Mouse (Mus musculus): ENCODE measurements around the gene Prm2.

The Prm2 gene

DNA sequence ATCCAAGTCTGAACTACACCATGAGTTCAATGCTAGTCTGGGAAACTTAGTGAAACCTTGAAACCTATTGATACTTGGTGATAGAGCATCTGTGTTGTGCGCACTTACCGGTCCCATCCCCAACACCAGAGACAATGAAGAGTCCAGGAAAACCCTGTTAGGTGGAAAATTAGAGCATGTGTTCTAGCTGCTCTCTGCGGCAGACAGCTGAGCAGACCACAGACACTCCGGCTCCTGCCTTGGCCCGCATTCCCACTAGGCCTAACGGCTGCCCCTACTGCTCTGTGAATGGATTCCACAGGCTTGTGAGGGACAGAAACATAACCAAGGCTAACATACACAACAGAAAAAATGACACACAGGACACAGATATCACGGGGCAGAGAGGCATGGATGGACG lies 22.4 kb downstream of the Prm2 start:
- no peak for DNase-seq

DNA sequence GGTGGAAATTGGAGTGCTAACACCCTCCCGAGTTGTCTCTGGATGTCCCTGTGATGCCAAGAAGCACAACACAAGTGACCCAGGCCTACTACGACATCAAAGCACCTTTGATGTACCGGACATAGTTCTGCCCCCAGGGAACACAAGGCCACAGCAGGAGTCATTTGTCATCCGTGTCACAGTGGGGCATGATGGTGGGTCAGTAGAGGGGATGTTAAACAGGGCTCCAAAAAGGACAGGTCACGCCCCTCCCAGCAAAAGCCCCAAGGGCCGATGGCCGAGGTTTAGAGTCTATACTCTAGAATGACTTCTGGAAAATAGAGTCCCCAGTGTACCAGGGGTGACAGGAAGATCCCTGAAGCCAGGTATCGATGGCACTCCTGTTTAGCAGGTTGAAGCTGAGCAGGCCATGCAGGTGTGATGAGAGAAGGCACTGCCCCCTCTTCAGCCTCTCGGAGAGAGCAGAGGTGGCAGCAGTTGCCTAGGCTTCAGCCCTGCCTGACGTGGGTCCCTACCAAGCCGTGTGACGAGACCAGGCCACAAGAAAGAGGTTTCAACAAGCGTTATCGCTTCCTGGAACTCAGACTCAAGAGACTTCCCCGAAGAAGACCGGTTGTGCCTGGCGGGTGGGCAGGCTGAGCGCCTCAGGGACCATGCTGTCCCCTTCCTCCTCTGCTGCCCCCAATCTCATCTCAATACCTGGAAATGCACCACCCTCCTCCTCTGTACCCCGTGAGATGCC lies 24.0 kb downstream of the Prm2 start:
- no peak for DNase-seq

DNA sequence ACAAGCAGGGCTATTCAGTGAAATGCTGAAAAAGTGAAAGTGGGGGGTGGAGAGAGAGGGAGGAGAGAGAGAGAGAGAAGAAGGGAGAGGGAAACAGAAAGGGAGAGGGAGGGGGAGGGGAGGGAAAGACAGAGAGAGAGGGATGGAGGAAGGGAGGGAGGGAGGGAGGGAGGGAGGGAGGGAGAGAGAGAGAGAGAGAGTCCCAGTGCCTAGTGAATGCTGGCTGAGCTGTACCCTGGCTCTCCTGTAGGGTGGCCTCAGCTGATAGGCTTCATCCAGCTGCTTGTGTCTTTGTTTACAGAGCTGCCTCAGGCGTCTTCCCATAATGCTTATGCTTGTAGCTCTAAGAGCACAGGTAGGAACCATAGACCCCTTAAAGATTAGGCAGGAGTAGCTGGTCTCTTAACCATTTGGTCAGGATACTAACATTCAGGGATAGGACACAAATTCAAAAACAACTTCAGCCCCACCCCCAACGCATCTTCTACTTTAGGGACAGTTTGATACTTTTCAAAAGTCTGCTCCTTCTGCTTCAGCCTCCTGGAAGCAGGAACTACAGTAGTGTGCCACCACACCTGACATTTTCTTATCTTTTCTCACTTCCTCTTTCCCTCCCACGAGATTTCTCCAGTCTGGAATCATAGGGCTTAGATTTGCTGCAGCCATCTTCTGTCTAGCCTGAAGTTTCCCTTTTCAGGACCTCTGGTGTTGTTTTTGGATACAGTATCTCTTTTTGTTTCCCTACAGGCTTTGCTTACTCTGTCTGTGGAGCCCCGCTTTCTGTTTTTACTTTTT lies 25.2 kb downstream of the Prm2 start:
- no peak for DNase-seq

DNA sequence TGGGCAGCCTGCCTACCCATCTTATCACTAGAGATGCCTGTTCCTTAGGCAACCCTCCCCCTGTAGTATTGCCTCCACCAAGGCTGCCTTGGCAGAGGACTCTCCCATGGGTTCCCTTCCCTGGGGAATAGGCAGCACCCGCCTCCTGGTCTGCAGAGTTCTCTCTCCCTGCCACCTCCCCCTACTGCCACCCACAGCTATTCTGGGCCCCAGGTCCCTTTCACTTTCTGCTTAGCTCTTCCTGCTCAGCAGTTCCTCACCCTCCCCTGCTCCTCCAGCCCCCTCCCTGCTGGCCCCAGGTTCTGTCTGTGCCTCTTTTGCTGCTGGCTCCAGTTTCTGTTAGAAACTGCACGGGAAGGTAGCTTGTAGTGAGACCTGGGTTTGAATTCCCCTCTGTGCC lies 26.3 kb downstream of the Prm2 start:
- no peak for DNase-seq

DNA sequence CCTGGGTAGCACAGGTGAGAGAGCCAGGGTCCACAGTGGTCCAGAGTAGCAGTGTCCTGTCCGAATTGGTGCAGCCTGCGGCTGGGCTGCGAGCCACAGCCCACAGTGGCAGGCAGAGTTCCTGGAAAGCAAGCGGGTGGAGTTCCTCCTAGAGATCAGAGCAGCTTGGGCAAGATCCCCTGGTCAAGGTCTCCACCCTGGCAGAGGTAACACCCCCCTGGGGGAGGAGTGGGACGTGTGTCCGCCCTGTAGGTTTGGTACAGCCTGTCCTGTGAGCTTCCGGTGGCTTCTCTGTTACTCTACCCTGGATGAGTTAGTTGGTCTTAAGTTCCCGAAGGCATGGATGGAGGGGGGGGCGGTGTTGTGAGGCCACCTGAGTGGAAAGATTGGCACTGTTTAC lies 27.1 kb downstream of the Prm2 start:
- DNase-seq, result no peak

DNA sequence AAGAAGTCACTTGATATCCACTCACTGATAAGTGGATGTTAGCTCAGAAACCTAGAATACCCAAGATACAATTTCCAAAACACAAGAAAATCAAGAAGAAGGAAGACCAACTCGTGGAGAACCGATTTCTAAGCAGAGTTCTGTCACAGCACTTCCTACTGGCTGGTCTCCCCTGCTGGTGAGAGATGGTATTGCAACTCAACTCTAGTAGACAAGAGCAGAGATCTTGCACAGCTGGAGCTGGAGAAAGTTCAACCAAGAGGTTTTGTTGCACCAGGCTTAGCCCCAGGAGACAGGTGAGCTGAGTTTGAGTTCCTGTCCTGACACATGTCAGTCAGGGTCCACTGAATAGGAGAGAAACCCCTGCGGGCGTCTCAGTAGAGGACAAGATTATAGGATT lies 28.8 kb downstream of the Prm2 start:
- peak; percentile 87 to 92 for DNase-seq

DNA sequence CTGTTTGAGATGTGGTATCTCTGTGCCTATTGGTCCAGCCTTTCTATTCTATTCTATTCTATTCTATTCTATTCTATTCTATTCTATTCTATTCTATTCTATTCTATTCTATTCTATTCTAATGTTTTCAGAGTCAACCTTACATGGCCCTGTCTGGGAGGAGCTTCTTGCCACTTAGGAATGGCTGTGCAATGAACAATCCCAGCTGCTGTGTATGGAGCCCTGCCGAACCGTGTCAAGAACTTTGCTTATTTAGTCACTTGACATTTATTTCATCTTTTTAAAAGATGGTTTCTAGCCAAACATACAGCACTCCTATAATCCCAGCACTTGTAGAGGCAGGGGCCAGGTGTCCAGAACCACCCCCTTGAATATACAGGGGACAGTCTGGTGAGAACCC lies 31.6 kb downstream of the Prm2 start:
- no peak for DNase-seq

DNA sequence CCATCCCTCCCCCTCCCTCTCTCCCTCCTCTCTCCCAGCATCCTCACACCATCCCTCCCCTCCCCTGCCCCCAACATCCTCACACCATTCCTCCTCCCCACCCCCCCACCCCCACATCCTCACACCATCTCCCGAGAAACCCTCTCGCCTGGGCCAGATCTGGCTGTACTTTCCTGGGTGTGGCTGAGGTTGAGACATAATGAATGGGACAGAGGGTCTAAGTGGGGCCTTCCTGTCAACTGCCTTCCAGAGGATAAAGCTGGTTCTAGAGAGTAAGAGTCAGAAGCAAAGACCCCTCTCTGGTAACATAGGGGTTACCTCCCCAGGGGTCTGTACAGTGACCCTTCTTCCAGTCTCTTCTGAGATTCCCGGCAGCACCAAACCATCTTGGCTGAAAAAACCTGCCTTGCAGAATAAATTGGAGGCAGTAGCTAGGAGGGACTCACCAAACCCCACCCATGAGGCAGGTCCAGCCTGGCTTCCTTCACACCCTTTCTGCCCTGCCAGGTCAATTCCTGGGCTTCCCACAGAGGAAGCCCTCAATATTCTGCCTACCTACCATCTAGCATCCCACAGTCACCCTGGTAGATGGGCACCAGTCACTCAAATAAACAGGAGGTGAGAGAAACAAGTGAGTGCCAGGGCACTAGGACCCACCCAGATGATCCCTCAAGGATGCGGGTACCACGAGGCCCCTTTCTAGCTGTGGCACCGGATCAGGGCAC lies 32.2 kb downstream of the Prm2 start:
- DNase-seq, result no peak

DNA sequence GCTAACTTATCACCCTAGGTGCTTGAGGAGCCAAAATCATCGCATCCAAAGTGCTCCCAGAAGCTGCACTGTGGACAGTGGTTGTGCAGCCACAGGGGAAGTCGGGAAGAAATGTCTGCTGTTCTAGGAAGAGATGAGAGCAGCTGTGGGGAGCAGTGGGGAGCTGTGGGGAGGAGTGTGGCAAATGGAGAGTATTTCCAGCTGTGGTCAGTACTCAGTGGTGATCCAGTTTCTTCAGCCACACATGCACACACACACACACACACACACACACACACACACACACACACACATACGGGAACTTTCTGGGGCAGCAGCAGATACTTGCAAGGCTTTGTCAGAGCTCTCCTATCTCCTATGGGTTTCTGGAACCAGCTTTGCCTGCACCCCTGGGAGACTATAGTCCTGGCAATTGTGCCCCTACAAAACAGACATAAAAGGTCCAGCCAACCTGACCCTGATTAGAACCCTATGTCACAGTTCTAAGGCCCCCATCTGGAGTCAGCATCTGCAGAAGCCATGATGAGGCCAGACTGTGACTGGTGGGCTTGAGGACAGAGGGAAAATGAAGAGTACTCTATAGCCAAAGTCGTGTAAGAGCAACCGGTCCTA lies 33.3 kb downstream of the Prm2 start:
- DNase-seq, result no peak

DNA sequence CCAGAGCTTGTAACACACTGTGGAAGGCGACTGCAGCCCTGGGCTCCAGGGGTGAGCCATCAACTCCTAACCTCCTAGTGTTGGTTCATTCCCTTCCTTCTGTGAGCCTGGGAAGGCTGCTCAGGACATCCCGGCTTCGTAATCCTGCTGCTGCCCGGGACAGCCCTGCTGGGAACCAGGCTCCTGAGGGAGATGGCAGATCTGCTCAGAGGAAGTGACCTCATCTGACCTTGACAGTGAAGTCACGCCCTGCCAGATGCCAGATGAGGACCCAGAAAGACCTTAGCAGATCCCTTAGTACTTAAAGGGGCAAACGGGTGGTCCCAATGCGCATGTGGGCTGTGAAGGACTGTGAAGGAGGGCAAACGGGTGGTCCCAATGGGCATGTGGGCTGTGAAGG lies 34.8 kb downstream of the Prm2 start:
- DNase-seq, result no peak

DNA sequence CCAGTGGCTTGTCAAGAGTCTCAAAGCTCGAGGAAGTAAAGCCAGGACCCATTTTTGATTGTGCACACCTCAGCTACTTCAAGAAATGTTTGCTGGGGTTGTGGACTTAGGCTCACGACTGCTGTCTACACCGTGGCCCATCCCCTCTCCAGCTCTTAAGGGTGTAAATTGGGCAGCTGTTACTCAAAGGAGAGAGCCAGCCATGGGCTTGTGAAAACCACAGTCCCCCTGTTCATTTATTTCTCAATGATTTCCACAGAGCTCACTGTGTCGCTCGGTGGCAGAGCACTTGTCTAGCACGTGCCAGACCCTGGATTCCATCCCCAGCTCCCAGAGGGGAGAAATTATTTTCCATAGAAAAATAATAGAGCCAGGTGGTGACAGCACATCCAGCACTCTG lies 39.8 kb downstream of the Prm2 start:
- no peak for DNase-seq

DNA sequence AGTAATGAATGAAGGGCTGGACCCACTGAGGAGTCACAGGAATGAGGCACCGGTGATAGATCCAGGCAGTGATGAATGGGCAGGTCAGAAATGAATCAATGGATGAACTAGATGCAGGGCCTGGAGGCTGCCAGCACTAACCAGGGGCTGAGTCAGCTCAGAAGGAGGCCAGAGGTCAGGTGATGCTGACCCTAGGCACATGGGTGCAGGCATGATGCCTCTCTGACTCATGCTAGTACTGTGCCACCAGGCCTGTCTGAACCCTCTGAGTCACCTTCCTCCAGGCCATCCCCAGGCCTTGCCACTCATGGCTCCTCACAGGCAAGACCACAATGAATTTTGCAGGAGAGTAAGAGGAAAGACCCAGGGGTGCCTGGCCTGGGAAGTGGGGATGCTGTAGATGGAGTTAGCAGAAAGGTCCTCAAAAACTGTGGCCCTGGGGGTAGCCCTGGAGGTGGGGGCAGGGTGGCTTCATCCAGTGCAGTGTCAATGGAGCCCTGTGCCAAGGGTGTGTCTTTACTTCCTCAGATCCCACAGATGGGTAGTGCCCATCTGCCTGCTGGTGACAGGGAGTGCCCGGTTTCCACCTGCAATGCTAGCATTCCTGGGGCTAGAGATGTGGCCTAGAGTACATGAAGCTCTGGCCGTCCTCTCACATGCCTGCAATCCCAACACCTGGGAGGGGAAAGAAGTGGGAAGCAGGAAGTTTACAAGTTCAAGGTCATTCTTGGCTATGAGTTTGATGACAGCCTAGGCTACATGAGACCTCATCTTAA lies 41.2 kb downstream of the Prm2 start:
- DNase-seq, result no peak

DNA sequence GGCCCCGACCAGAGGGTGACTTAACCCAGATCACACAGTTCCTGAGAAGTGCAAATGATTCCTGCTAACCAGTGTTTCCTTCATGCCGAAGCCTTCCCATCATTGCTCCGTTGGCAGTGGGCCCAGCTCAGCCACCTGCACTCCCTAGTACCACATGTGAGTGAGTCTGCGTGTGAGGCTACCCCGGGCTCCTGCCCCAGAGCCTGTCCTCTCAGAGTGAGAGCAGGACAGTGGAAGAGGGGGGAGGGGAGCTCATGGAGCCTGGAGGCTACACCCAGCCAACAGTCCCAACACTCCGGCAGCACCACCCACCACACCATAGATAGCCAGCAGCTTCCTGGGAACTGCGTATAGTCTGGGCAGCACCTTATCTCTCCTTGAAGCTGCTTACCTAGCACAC lies 46.1 kb downstream of the Prm2 start:
- DNase-seq, result peak; percentile 92

DNA sequence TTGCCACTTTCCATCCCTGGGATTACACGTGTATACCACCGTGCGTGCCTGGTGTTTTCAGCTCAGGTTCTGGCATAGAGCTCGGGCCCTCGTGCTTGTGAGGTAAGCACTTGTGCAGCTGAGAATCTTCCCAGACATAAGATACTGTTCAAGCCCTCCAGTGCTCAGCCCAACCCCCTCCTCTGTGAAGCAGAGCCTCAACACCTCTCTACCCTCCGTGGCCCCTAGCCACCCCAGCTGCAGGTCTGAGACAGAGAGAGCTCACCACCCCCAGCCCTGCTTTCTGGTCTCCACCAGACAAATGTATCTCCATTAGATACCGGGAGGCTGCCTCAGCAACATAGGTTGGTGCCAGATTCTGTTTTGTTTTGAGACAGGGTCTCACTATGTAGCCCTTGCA lies 46.7 kb downstream of the Prm2 start:
- no peak for DNase-seq
